Comparison of ENCODE assay signal across 27 mouse cellular contexts in the genomic region with DNA sequence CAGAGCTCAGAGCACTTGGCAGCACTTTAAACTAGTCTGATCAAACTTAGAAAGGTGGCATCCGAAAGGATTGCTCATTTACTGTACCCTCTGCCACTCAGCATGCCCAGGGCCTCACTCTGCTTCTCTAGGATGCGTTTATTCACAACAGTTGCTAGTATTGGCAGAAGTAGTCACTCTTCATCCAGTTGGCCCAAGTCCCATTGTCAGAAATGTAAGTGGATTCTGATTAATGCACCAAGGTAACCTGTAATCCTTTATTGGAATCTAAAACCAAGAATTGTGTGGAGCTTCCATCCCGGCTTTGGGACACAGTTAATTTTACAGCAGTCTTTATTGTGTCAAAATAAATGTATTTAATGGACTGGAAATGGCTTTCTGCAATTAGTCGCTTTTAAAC.
DNase-seq lines count a peak whose midpoint lies in the region; ATAC-seq and TF ChIP-seq lines count a peak whose summit lies in the region.
"Had no signal": no experiment of that assay in that cellular context is flagged by ENCODE, and none has a peak within 500 bp of the region (broad histone marks: within the 10 kb centered on the region; RNA-seq: fewer than 3 reads in every experiment).

No protein-coding gene starts in this region.

- WGBS in midbrain, embryonic 14.5 days, result 52% methylated on average over 4 of the region's 4 CpGs
- 56% methylated on average over 4 of the region's 4 CpGs for WGBS in midbrain, embryonic 13.5 days
- WGBS in kidney, adult 2 months, result 80% methylated on average over 4 of the region's 4 CpGs

- H3K27me3 ChIP-seq in midbrain, embryonic 14.5 days (ENCODE audit: control insufficient read depth, insufficient read depth, low read length), result no peaks in the 10 kb centered on the region
- H3K27me3 ChIP-seq in midbrain, embryonic 13.5 days, result no peaks in the 10 kb centered on the region
- no peaks in the 10 kb centered on the region for H3K27me3 ChIP-seq in kidney, adult 2 months (replicated peaks; ENCODE audit: control insufficient read depth, insufficient read depth, low read length)
- H3K27me3 ChIP-seq: hindbrain, embryonic 12.5 days; kidney, embryonic 15.5 days; liver, embryonic 12.5 days; megakaryocyte, embryonic 14.5 days; Patski; stomach, embryonic 15.5 days had no signal

- H3K4me1 ChIP-seq in midbrain, embryonic 14.5 days (ENCODE audit: control insufficient read depth, insufficient read depth, low read length), result 0 out of 2 replicates have a peak, but pooled peaks cover 5% of the 10 kb centered on the region
- H3K4me1 ChIP-seq in midbrain, embryonic 13.5 days (replicated peaks), result peaks cover 20% of the 10 kb centered on the region
- H3K4me1 ChIP-seq in kidney, adult 2 months (ENCODE audit: control insufficient read depth, insufficient read depth, low read length), result no peaks in the 10 kb centered on the region
- H3K4me1 ChIP-seq: kidney, embryonic 15.5 days; stomach, embryonic 15.5 days had no signal

- H3K9me3 ChIP-seq in midbrain, embryonic 14.5 days (ENCODE audit: control insufficient read depth, low read length), result no peaks in the 10 kb centered on the region
- no peaks in the 10 kb centered on the region for H3K9me3 ChIP-seq in midbrain, embryonic 13.5 days
- H3K9me3 ChIP-seq: heart, embryonic 10.5 days; hindbrain, embryonic 12.5 days; kidney, embryonic 15.5 days; liver, embryonic 12.5 days; megakaryocyte, embryonic 14.5 days; stomach, embryonic 15.5 days had no signal

- DNase-seq in cerebellum, adult 18-20 months, result peak; percentile 16 to 32
- DNase-seq in cerebellum, postnatal 36 days, result no peak
- peak; percentile 48 for DNase-seq in midbrain, embryonic 14.5 days
- DNase-seq in brain, adult 2 months (ENCODE audit: low read depth, low spot score), result peak; percentile 37
- DNase-seq in cerebellum, adult 9-11 months, result peak; percentile 21
- DNase-seq in kidney, adult 2 months, result no peak
- DNase-seq: adrenal gland, postnatal 14 days; gastrocnemius, postnatal 14 days; heart, postnatal 36 days; kidney, adult 11 months; kidney, postnatal 25 days; left cerebral cortex, postnatal 4 days; liver, postnatal 0 days; lung, postnatal 36 days; right cerebral cortex, postnatal 25 days; thymus, adult 18-20 months; thymus, postnatal 25 days had no signal

- no peak overlapping the region for H3K4me3 ChIP-seq in midbrain, embryonic 14.5 days (replicated peaks; ENCODE audit: low read depth, low read length)
- no peak overlapping the region for H3K4me3 ChIP-seq in midbrain, embryonic 13.5 days (replicated peaks)
- H3K4me3 ChIP-seq in kidney, adult 2 months (ENCODE audit: insufficient read depth, low read depth, low read length), result no peak overlapping the region
- H3K4me3 ChIP-seq: erythroblast, embryonic 14.5 days; heart, embryonic 10.5 days; hindbrain, embryonic 12.5 days; kidney, embryonic 15.5 days; liver, embryonic 12.5 days; megakaryocyte, embryonic 14.5 days; stomach, embryonic 15.5 days had no signal

- peaks cover 23% of the 10 kb centered on the region for H3K36me3 ChIP-seq in midbrain, embryonic 14.5 days (ENCODE audit: control insufficient read depth, insufficient read depth, low read length)
- H3K36me3 ChIP-seq in midbrain, embryonic 13.5 days, result peaks cover 31% of the 10 kb centered on the region
- no peaks in the 10 kb centered on the region; the same call in 1 of the 2 replicates for H3K36me3 ChIP-seq in kidney, adult 2 months (ENCODE audit: control insufficient read depth, insufficient read depth, low read length)

- ATAC-seq in midbrain, embryonic 14.5 days (ENCODE audit: low FRiP score, low TSS enrichment), result no peak
- no peak for ATAC-seq in midbrain, embryonic 13.5 days
- ATAC-seq in megakaryocyte, adult 5-6 weeks (ENCODE audit: poor library complexity, severe bottlenecking), result no peak
- ATAC-seq: liver, embryonic 12.5 days; liver, postnatal 0 days; Patski had no signal

- H3K4me2 ChIP-seq in midbrain, embryonic 14.5 days (ENCODE audit: low read length), result no peak overlapping the region
- H3K4me2 ChIP-seq in midbrain, embryonic 13.5 days (replicated peaks), result no peak overlapping the region
- H3K4me2 ChIP-seq: hindbrain, embryonic 12.5 days; kidney, embryonic 15.5 days; liver, embryonic 12.5 days; stomach, embryonic 15.5 days had no signal

- TF ChIP-seq POLR2A in kidney, adult 2 months (IDR thresholded peaks at IDR 0.05; ENCODE audit: low read depth, low read length), result no peak

- no peak overlapping the region for H3K27ac ChIP-seq in midbrain, embryonic 14.5 days (replicated peaks; ENCODE audit: low read depth, low read length)
- no peak overlapping the region for H3K27ac ChIP-seq in midbrain, embryonic 13.5 days
- no peak overlapping the region for H3K27ac ChIP-seq in kidney, adult 2 months (ENCODE audit: insufficient read depth, low read depth, low read length)
- H3K27ac ChIP-seq: heart, embryonic 10.5 days; hindbrain, embryonic 12.5 days; kidney, embryonic 15.5 days; liver, embryonic 12.5 days; stomach, embryonic 15.5 days had no signal

- TF ChIP-seq CTCF in kidney, adult 2 months (conservative IDR thresholded peaks at IDR 0.05; ENCODE audit: insufficient read depth, insufficient read length, low read depth, low read length), result no peak

- H3K9ac ChIP-seq in midbrain, embryonic 14.5 days (replicated peaks; ENCODE audit: low read length), result no peak overlapping the region
- no peak overlapping the region for H3K9ac ChIP-seq in midbrain, embryonic 13.5 days (replicated peaks)
- H3K9ac ChIP-seq: hindbrain, embryonic 12.5 days; kidney, embryonic 15.5 days; liver, embryonic 12.5 days; liver, postnatal 0 days; stomach, embryonic 15.5 days had no signal

Comparison
In these comparisons a context has a peak if more than half of its experiments do, and no peak if none do; other contexts are left out.
1. DNase-seq: peak in cerebellum, adult 18-20 months (2 of 2), midbrain, embryonic 14.5 days (single experiment), brain, adult 2 months (single experiment) and cerebellum, adult 9-11 months (single experiment); none in cerebellum, postnatal 36 days (0 of 2) and kidney, adult 2 months (single experiment).